Mouse (Mus musculus) embryonic facial prominence, embryonic 10.5 days (tissue): ENCODE measurements around the gene Tmem106b. TPM values are rescaled to one million over a fixed set of nuclear protein-coding genes. Genes with fewer than 3 reads are reported as not detected.

Experiments used
- DNase-seq: peaks from one replicate; pipeline ENCODE4 v3.0.0-alpha.2; 2017; ENCODE audit warnings: low spot score
- H3K27ac ChIP-seq: fragments of 300-500 bp; sonication (generic); replicated peaks from 2 replicates; pipeline ENCODE4 v1.5.1; 2016; ENCODE audit warnings: mild to moderate bottlenecking
- H3K27me3 ChIP-seq: fragments of 300-500 bp; sonication (generic); replicated peaks from 2 replicates; pipeline ENCODE4 v1.6.1; 2016; ENCODE audit warnings: low read depth, mild to moderate bottlenecking; ENCODE audit not compliant: poor library complexity, severe bottlenecking
- H3K36me3 ChIP-seq: fragments of 300-500 bp; sonication (generic); replicated peaks from 2 replicates; pipeline ENCODE4 v1.6.1; 2016; ENCODE audit warnings: mild to moderate bottlenecking, moderate library complexity
- H3K4me1 ChIP-seq: fragments of 300-500 bp; sonication (generic); 2 replicates; pipeline ENCODE4 v1.6.1; 2016
- H3K4me3 ChIP-seq: fragments of 300-500 bp; sonication (generic); 2 replicates; pipeline ENCODE4 v1.5.1; 2016; ENCODE audit warnings: mild to moderate bottlenecking, moderate library complexity
- H3K9me3 ChIP-seq: fragments of 300-500 bp; sonication (generic); 2 replicates; pipeline ENCODE4 v1.6.1; 2016; ENCODE audit warnings: mild to moderate bottlenecking
- WGBS: fragments of 180-500 bp; shearing (Covaris S2); methylation state at CpG from one replicate; pipeline ENCODE4 v1.1.7; 2016; 5-methylcytosine and 5-hydroxymethylcytosine counted together
- polyA plus RNA-seq: library from polyadenylated mRNA; unstranded; fragments of >200 nt; fragmentation: Nextera tagmentation; extraction: Ambion mirVana; gene quantifications from 2 replicates; pipeline ENCODE4 v1.2.1, GENCODE M21; 2016

Tmem106b gene
- polyA plus RNA-seq, 1 experiment from 2014 or later, result 19.6 TPM

DNA sequence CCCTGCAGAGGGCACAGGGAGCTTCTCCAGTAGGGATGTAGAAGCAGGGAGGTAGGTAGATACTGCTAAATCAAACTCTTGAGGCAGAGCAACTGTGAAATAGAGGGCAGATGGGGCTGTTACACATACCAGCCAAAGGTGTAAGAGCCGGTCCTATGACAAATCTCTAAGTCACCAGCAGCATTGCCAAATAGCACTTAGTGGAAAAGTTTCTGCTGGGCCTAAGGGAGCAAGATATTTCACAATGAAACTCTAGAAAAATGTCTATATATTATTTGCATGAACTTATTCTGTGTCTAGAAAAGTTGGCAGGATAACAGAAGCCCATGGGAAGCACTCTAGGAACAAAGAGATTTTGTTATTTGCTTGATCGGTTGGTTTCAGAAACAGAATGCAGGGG, 4.3 kb downstream of the Tmem106b start:
- no peak overlapping the region for H3K27ac ChIP-seq
- no peak for DNase-seq
- peaks cover 56% of the 10 kb centered on the region for H3K36me3 ChIP-seq
- H3K27me3 ChIP-seq, result no peaks in the 10 kb centered on the region
- no peak overlapping the region for H3K4me3 ChIP-seq
- WGBS, result 93% methylated on average over 2 of the region's 2 CpGs
- no peaks in the 10 kb centered on the region for H3K9me3 ChIP-seq
- peaks cover 6% of the 10 kb centered on the region for H3K4me1 ChIP-seq

DNA sequence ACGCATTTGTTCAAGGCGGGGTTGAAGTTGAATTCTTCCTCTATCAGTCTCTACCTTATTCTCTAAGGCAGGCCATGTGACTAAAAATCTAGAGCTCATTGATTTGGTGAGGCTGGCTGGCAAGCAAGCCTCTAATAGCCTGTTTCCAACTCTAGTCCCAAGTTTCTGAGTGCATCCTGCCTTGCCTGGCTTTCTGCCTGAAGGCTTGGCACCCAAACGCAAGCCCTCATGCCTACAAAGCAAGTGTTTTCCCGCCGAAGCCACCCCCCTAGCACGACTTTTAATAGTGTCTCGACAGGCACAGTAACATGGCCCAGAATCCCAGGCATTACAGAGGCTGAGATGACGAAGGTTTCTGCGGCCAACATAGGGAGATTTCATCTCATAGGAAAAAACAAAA, 13.3 kb downstream of the Tmem106b start:
- no peak overlapping the region for H3K4me3 ChIP-seq
- no peak for DNase-seq
- 92% methylated on average over 9 of the region's 9 CpGs for WGBS
- peaks cover 69% of the 10 kb centered on the region for H3K36me3 ChIP-seq
- H3K27me3 ChIP-seq, result no peaks in the 10 kb centered on the region
- no peaks in the 10 kb centered on the region for H3K4me1 ChIP-seq
- no peaks in the 10 kb centered on the region for H3K9me3 ChIP-seq
- H3K27ac ChIP-seq, result no peak overlapping the region

DNA sequence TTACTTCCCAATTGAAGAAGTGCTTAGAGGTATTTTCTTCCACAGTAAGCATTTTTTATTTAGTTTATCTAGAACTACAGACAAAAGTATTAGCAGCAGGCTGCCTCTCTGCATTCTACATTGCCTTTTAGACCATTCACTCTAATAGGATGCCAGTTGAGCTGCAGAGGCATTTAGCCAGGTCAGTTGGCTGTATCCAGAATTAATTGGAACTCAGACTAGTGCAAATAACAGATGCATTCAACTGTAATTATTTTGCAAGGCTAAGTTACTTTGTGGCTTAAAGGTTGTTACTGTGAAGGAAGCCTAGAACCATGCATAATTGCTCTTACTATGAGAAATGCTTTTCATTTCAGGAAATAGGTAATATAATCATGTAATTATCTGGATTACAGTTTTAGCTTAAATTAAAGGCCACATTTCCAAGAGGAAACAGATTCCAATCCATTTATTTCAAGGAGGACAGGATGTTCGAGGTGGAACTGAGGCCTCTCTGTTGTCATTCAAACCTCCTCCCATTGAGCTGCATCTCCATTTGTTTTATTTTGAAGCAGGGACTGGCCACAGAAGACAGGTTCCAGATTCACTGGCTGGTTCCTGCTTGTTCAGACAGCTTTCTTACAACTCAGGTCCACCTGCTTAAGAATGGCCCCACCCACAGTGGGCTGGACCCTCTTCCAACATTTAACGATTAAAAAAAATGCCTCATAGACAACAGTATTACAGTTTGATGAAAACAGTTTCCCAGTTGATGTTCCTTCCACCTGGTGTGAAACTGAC, 27.3 kb downstream of the Tmem106b start:
- no peaks in the 10 kb centered on the region for H3K9me3 ChIP-seq
- H3K4me3 ChIP-seq, result no peak overlapping the region
- no peaks in the 10 kb centered on the region for H3K36me3 ChIP-seq
- 74% methylated on average over 2 of the region's 2 CpGs for WGBS
- H3K27ac ChIP-seq, result no peak overlapping the region
- no peak for DNase-seq
- no peaks in the 10 kb centered on the region for H3K27me3 ChIP-seq
- no peaks in the 10 kb centered on the region for H3K4me1 ChIP-seq

DNA sequence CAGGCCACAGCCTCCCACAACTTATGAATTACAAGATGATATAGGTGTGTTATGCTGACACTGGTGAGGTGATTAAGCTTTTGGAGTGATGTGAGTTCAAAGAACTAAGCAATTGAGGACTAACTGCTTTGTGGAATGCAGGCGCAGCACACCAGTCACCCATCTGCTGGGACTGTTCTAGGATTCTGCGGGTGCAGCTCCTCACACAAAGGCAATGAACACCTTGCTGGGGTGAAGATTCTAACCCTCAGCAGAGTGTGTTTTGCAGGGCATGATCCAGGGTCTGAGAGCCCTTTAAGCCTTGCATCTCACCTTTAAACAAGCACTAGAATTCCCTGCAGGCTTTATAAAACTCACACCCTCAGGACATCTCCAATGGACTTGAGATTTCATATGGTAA, 30.6 kb downstream of the Tmem106b start:
- no peaks in the 10 kb centered on the region for H3K36me3 ChIP-seq
- WGBS, result 87% methylated on average over 2 of the region's 2 CpGs
- H3K4me1 ChIP-seq, result no peaks in the 10 kb centered on the region
- no peaks in the 10 kb centered on the region for H3K27me3 ChIP-seq
- no peak overlapping the region for H3K27ac ChIP-seq
- no peaks in the 10 kb centered on the region for H3K9me3 ChIP-seq
- H3K4me3 ChIP-seq, result no peak overlapping the region
- no peak for DNase-seq

DNA sequence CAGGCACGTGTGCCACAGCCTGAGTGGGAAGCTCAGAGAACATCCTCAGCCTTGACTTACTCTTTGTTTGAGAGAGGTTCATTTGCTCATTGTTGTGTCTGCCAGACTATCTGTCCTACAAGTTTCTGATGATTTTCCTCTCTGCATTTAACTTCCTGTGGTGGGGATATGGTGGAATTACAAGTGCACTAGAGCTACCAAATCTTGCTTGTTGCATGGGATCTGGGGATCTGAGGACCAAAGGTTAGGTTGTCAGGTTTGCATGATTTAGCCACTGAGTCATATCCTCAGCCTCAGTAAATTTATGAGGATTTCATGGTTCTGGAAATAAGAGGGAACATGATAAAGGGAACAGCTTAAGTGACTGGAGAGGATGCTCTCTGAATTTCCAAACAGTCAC, 39.1 kb downstream of the Tmem106b start:
- Histone ChIP-seq H3K27me3 (no peaks in the 10 kb centered on the region), H3K4me3 (no peak overlapping the region), H3K27ac (no peak overlapping the region), H3K9me3 (no peaks in the 10 kb centered on the region), H3K4me1 (no peaks in the 10 kb centered on the region), H3K36me3 (no peaks in the 10 kb centered on the region)
- DNase-seq, result no peak
- WGBS, result 84% methylated on average over 1 of the region's 1 CpGs

DNA sequence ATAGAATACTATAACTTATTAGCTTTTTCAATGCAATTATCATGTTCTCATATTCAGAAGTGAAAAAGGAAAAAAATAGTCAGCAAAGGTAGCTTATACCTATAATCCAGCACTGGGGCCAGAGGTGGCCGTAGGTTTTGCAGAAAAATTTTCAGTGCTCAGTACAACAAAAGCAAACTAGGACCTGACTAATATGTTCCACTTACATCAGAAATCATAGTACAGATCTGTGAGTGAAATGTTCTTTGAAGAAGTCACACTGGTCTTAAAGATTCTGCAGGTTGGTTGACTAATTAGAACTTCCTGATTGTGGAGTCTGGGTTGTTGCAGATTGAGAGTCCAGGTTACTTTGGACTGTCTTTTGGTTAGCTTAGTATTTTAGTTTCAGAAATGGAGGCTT, 67.7 kb downstream of the Tmem106b start:
- WGBS, result 89% methylated on average over 1 of the region's 1 CpGs
- Histone ChIP-seq H3K27ac (no peak overlapping the region), H3K9me3 (no peaks in the 10 kb centered on the region), H3K4me3 (no peak overlapping the region), H3K27me3 (no peaks in the 10 kb centered on the region), H3K4me1 (no peaks in the 10 kb centered on the region), H3K36me3 (no peaks in the 10 kb centered on the region)
- no peak for DNase-seq

Other genes starting within 250 kb of the Tmem106b start
- gene Vwde, start 155.2 kb downstream of the Tmem106b start, polyA plus RNA-seq, result 0.04 TPM in 1 of 2 replicates, not detected in the other